Mouse (Mus musculus) G1E (cell line): ENCODE results near the gene Iba57.

Experiments used
- CTCF ChIP-seq: IDR thresholded peaks from 2 replicates; pipeline ENCODE4 v1.5.1; 2012; ENCODE audit warnings: low read depth, low read length, inconsistent platforms, mixed read lengths
- GATA1 ChIP-seq: IDR thresholded peaks from 2 replicates; pipeline ENCODE4 v1.6.1; 2012; ENCODE audit warnings: borderline replicate concordance, low read length, inconsistent platforms, mixed read lengths
- GATA2 ChIP-seq: IDR thresholded peaks from 2 replicates; pipeline ENCODE4 v1.6.1; 2012; ENCODE audit warnings: low read depth, low read length, inconsistent platforms, borderline replicate concordance
- POLR2AphosphoS5 ChIP-seq: IDR thresholded peaks from 2 replicates; pipeline ENCODE4 v1.6.1; 2012; ENCODE audit warnings: low read depth, low read length, inconsistent platforms; ENCODE audit not compliant: insufficient replicate concordance
- TAL1 ChIP-seq: conservative IDR thresholded peaks from 2 replicates; pipeline ENCODE4 v1.6.1; 2012; ENCODE audit warnings: low read depth, low read length, inconsistent platforms, mixed read lengths

DNA sequence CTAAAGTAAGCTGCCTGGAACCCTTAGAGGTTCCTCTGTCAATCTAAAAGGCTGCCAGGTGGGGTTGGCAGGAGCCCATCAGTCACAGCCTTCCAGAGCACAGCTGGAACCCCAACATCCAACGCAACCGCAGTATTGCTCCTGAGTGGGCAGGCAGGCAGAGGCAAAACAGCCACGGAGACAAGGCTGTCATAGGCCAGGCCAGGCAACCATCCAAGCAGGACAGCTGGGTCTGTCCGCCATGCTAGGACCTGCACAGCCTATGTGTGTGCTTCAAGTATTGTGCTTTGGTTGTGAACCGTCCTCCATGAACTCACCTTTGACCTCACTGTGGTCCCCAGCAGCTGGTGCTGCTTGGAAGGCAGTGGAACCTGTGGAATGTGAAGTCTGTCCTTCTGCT is 7.6 kb downstream of the Iba57 start:
- TF ChIP-seq CTCF (no peak), POLR2AphosphoS5 (no peak), GATA1 (no peak), TAL1 (no peak), GATA2 (no peak)
